Mouse (Mus musculus): ENCODE data around the gene Noxo1.
"Not testable (repeated sequence)": the region's sequence is repeated elsewhere in the genome, so short reads cannot be mapped to it uniquely, and the experiment has no call there.

Gene Noxo1

DNA sequence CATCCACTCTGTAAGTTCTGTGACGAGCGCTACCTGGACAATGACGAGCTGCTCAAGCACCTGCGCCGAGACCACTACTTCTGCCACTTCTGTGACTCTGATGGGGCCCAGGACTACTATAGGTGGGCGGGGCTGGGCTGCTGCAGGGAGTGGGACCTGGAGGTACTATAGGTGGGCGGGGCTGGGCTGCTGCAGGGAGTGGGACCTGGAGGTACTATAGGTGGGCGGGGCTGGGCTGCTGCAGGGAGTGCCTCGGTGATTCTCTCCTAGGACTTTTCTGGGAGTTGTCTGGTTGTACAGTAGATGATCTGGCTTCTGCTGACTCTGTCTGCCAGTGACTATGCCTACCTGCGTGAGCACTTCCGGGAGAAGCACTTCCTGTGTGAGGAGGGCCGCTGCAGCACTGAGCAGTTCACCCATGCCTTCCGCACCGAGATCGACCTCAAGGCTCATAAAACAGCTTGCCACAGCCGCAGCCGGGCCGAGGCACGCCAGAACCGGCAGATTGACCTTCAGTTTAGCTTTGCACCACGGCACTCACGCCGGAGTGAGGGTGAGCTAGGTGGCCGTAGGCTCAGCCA is 18.4 kb upstream of the Noxo1 start:
- DNase-seq, result no peak

DNA sequence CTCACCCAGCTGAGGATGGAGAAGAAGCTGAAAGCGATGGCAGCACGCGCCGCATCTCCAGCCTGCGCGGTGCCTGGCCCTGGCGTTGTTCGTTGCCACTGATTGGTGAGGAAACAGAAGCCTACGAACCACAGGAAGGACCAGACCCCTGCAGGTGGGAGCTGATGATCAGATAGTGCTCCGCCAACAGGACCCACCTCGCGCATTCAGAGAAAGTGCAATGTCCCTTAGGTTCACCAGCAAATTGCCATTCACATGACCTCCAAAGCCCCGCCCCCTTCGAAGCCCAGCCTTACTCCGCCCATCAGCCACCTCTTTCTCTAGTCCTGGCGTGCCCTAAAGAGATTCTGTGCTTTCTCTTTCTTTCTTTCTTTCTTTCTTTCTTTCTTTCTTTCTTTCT is 9.5 kb upstream of the Noxo1 start:
- peak; percentile 53 for DNase-seq

DNA sequence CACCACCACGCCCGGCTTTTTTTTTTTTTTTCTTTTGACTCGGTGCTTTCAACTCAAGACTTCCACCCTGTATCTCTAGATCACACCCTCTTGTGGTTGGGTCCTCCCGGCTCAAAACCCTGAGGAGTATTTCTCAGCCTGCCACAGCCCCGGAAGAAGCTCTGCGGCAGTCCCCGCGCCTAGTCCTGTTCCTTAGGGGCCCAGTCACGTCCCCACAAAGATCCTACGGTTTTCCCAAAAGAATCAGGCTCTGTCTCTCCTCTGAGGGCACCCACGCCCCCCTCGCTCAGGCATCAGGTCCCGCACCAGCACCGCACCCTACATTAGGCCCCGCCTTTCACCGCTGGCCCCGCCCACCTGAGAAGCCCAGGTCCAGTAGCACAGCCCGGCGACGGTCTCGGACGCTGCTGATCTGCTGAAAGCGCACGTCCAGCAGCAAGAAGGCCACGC is 8.9 kb upstream of the Noxo1 start:
- DNase-seq, result peak; percentile 62

- DNase-seq, result no peak
These were observed 8.4 kb upstream of the Noxo1 start for GRCm38 (mm10) chr17:24687599-24687998.

GRCm38 (mm10) chr17:24689251-24690081 is 6.6 kb upstream of the Noxo1 start, which contains the start of gene Syngr3:
TSS of gene Syngr3 (minus strand) at chr17:24689955.
- DNase-seq, result peak; percentile 60

- no peak for DNase-seq
These were observed 3.6 kb upstream of the Noxo1 start for GRCm38 (mm10) chr17:24692385-24692784.

- DNase-seq, result no peak
These were observed 566 bp upstream of the Noxo1 start for GRCm38 (mm10) chr17:24695326-24696010.

GRCm38 (mm10) chr17:24697985-24698384 is 2.0 kb downstream of the Noxo1 start:
- DNase-seq, result no peak

DNA sequence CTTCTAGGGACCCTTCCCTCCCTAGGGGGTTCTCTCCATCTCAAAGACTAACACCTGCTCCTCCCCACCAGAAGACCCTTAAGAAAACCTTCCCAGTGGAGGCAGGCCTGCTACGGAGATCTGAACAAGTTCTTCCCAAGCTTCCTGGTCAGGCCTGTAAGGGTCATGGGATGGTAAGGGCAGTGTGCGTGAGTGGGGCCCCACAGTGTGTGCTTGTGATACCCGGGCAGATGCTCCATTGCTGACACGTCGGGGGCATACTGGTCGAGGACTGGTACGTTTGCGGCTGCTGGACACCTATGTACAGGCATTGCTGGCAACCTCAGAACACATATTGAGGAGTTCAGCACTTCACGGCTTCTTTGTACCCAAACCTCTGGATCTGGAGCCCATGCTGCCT is 2.7 kb downstream of the Noxo1 start:
- DNase-seq, result no peak

DNA sequence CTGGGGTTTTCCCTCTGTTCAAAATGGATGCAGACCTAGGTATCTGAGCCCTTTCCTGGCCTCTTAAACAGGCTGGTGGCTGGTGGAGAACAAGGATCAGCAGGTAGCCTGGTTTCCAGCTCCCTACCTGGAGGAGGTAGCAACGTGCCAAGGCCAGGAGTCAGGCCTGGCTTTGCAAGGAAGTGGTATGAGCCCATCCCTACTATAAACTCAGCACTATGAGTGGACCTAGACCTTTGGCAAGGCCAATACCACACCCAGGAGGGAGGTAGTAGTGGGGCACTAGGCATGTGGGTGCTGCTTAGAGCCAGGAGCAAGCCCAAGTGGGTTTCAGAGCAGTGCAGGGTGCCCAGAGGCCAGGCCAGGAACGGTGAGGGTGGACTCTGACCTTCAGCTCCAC is 3.4 kb downstream of the Noxo1 start:
- no peak for DNase-seq

DNA sequence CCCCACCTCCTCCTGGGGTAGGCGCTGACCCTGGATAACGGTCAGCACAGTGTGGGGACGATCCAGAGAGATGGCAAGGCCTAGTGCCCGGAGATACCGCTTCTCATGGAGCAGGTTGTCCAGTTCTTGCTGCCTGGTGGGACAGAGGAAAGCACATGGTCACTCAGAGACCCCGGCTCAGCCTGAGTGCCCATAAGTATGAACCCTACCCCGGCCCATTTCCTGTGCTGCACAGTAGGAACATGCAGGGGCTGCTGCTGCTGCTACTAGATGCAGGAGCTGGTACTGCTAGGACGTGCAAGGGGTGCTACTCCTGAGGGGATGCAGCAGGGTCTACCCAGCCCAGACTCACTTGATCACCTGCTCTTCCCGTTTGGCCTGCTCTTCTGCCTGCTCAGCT is 5.2 kb downstream of the Noxo1 start:
- no peak for DNase-seq

DNA sequence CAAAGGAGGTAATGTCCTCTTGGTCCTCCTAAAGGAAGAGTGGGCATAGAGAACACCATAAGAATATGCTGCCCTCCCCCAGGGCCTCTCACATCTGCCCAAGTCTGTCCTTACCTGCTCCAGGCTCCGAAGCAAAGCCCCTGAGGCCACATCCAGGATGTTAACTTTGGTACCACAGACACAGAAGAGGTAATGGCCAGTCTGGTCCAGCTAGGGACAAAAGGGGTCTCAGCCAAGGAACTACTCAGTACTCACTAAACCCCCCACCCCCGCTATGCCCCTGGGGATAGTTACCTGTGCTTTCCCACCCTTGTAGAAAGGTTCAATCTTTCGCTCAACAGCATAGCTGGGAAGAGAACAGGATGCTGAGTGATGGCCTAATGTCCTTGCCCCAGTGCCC is 9.8 kb downstream of the Noxo1 start:
- DNase-seq, result no peak

DNA sequence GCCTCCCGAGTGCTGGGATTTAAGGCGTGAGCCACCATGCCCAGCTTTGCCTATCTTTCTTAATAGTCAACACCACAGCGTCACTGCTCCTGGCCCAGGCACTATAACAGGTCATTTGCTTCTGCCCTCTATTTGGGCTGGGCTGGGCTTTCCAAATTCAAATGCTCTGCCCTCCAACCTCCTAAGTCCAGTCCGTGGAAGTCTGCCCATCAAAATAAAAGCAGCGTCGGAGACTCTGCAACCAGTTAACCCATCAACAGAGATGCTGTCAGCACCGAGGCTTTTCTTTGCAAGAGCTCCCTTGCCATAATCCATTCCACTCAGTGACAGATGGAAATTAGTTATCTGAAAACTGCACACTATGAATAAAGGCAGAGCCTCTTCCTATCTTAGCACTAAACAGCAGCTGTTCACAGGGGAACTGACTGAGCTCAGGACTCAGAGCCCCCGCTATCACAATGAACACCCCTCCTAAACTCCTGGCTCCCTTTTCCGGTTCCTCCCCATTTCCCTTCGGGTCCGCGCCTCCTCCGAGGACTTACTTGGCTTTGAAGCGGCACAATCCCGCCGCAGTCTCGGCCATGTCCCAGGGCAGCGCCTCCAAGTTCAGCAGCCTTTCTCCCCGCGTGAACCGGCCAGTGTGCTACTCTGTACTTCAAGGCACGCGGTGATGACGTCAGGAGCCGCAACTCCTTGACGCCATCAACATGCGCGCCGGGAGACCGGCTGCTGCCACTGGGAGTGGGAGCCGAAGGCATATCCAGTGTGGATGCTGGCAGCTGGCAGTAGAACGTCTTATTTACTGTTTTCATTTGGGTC is 11.2 kb downstream of the Noxo1 start, which contains the start of gene Tbl3:
Tbl3 (minus strand) TSS at position 679 of the 819 bp plus-strand sequence.
- peak; percentile 96 for DNase-seq

DNA sequence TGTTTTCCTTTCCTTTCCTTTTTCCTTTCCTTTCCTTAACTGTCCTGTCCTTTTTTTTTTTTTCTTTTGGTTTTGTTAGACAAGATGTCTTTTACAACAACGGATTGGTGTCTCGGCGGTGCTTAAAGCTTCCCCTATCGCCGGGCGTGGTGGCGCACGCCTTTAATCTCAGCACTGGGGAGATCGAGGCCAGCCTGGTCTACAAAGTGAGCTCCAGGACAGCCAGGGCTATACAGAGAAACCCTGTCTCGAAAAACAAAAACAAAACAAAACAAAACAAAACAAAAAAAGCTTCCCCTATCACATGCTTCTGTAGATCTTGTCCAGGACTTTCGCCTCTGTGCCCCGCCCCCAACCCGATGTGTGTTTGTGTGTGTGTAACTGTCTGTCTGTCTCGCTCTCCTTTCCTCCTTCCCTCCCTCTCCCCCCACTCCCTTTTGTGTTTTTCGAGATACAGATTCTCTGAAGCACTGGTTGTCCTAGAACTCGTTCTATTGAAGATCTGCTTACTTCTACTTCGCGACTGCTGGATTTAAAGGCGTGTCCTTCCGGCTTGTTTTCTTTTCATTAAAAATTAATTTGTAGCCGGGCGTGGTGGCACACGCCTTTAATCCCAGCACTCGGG is 11.9 kb downstream of the Noxo1 start:
- no peak for DNase-seq

DNA sequence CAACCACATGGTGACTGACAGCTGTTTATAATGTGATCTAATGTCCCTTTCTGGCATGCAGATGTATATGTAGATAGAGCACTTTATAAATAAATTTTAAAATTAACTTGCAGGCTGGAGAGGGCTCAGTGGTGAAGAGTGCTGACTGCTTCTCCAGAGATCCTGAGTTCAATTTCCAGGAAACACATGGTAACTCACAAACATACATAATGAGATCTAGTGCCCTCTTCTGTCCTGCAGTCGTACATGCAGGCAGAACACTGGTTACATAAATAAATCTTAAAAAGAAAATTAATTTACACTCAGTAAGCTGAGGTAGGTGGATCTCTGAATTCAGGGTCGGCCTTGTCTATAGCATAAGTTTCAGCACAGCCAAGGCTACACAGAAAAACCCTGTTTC is 12.6 kb downstream of the Noxo1 start:
- peak; percentile 52 for DNase-seq

GRCm38 (mm10) chr17:24715556-24715955 is 19.5 kb downstream of the Noxo1 start:
- DNase-seq, result no peak

DNA sequence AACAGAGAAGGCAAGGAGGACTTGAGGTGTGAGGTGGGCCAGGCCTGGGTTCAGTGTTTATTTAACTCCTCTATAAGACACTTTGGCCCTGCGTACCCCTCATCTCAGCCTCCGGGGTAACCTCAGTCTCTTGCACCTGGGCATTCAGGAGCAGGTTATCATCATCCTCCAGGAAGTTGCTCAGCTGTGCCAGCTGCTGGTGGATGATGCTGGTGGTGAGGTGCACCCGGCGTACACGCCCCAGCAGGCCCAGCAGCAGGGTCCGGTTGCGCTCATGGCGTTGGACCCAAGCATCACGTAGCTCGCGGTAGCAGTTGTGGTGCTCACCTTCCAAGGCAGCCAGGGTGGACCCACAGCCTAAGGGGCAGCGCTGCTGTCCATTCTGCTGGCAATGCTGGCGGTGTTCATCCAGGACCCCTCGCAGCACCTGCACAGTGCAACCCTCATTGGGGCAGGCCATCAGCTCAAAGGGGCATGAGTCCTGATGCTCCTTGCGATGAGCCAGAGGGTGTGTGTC is 20.2 kb downstream of the Noxo1 start:
- no peak for DNase-seq

GRCm38 (mm10) chr17:24717943-24718342 is 21.9 kb downstream of the Noxo1 start, which contains the start of the genes Rnf151 and Rps2:
TSS of gene Rnf151 (minus strand) at chr17:24718063.
TSS of gene Rps2 (plus strand) at chr17:24718116.
- DNase-seq, result no peak

DNA sequence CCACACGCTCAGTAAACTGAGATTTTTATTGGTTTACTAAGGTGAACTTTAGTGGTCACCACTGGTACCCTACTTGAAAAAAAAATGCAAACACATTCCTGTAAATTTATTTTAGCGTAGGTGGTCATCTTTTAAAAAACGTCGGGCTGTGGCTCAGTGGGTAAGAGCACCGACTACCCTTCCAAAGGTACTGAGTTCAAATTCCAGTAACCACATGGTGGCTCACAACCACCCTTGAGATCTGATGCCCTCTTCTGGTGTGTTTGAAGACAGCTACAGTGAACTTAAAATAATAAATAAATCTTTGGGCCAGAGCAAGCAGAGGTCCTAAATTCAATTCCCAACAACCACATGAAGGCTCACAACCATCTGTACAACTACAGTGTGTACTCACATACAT is 22.9 kb downstream of the Noxo1 start:
- DNase-seq, result not testable (repeated sequence)

GRCm38 (mm10) chr17:24719494-24720222 is 23.6 kb downstream of the Noxo1 start:
- DNase-seq, result peak; percentile 99

DNA sequence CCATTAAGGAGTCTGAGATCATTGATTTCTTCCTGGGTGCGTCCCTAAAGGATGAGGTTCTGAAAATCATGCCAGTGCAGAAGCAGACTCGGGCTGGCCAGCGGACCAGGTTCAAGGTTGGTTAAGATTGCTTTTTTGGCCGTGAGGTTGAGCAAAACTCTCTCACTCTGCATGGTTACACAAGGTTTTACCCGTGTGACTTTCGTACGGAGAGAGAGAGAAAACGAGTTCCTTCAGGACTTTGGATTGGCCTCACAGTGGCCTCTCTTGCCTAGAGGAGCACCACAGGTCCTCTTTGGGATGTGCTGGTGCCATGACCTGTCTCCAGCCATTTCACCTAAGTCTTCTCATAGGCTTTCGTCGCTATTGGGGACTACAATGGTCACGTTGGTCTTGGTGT is 24.6 kb downstream of the Noxo1 start:
- not testable (repeated sequence) for DNase-seq
